Mouse (Mus musculus): ENCODE measurements around the gene Senp3. TPM values are rescaled to one million over a fixed set of nuclear protein-coding genes. Genes with fewer than 3 reads are reported as not detected.

Senp3 gene
- polyA plus RNA-seq, 1 experiment from 2014 or later = 90.5 TPM

DNA sequence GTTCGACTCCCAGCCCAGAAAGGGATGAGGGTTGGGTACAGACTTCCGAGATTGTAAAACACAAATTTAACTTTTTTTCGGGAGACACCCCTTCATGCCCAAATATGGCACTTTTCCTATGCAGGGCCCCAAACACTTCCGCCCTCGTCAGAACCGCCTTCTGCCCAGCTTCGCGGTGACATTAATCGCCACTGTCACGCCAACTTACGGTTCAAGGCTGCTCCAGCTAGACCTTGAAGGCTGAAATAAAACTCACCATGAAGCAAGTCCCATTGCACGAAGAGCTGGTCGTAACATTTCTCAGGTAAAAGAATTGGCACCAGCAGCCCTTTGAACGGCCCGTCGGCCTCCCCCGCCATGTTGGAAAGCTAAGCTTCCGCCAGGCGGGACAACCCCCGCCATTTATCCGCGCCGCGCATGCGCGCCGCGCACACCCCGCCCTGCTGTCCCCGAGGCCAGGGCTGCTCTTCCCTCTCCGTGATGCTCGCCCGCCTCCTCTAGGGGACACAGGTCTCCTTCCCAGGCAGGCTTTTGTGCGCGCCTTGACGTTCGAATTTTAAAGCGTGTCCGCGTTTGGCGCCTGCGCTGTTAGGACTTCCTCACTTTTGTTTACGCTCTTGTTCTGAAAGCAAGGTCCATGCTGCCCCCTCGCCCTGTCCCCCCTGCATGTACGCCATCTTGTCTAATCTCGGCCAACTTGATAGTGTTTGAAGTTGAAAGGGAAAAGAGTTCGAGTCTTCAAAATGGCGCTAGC lies 19.5 kb downstream of the Senp3 start, which contains the start of gene Mpdu1:
TSS of gene Mpdu1 (minus strand) at position 430 of the 754 bp plus-strand sequence.
- Histone ChIP-seq H3K36me3 (peaks cover 53% of the 10 kb centered on the region), H3K9ac (peak within 1 kb of the TSS; percentile 37), H3K4me2 (replicated peaks) (peak within 1 kb of the TSS; percentile 48), H3K27ac (replicated peaks) (peak within 1 kb of the TSS; percentile 96), H3K4me3 (replicated peaks) (peak within 1 kb of the TSS; percentile 56), H3K4me1 (peaks cover 18% of the 10 kb centered on the region), H3K27me3 (no peaks in the 10 kb centered on the region), H3K9me3 (replicated peaks) (no peaks in the 10 kb centered on the region)
- under 1% methylated on average over 48 of the region's 48 CpGs for WGBS
- ATAC-seq (ENCODE audit: insufficient number of reproducible peaks, low FRiP score, low TSS enrichment, low read depth) = peak; percentile 95

DNA sequence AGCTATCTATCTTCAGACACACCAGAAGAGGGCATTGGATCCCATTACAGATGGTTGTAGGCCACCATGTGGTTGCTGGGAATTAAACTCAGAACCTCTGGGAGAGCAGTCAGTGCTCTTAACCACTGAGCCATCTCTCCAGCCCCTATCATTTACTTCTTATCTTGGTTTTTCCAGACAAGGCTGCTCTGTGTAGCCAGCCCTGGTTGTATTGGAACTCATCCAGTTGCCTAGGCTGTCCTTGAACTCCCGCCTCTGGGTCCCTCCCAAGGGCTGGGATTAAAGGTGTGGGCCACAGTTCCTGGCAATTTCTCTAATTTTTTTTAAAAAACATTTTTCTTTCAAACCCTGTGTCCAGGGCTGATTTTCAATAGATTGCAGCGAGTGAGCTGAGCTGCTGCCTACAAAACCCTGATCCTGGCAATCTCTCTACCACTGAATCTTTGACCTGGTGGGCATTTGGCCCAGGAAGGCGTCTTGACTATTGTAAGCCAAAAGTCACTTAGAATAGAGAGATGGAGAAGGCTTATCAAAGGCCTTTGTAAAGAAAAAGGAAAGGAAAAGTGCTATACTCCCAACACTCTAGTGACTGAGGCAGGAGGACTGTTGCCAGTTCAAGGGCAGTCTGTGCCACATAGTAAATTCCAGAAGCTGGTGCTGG lies 20.5 kb downstream of the Senp3 start:
- Histone ChIP-seq H3K4me2 (replicated peaks) (peak overlapping the region; percentile 48), H3K4me3 (replicated peaks) (peak overlapping the region; percentile 56), H3K4me1 (peaks cover 25% of the 10 kb centered on the region), H3K36me3 (peaks cover 54% of the 10 kb centered on the region), H3K27ac (replicated peaks) (peak overlapping the region; percentile 96), H3K9ac (peak overlapping the region; percentile 37; the same call in 1 of the 2 replicates), H3K9me3 (replicated peaks) (no peaks in the 10 kb centered on the region), H3K27me3 (no peaks in the 10 kb centered on the region)
- WGBS = 72% methylated on average over 3 of the region's 3 CpGs
- ATAC-seq (ENCODE audit: insufficient number of reproducible peaks, low FRiP score, low TSS enrichment, low read depth) = no peak

GRCm38 (mm10) chr11:69657462-69657881 lies 24.4 kb downstream of the Senp3 start:
- WGBS = 82% methylated on average over 15 of the region's 15 CpGs
- peaks cover 36% of the 10 kb centered on the region for H3K4me1 ChIP-seq
- H3K27me3 ChIP-seq = no peaks in the 10 kb centered on the region
- no peak for ATAC-seq (ENCODE audit: insufficient number of reproducible peaks, low FRiP score, low TSS enrichment, low read depth)
- H3K27ac ChIP-seq (replicated peaks) = no peak overlapping the region
- H3K4me3 ChIP-seq (replicated peaks) = no peak overlapping the region
- H3K9ac ChIP-seq = no peak overlapping the region
- no peaks in the 10 kb centered on the region for H3K9me3 ChIP-seq (replicated peaks)
- H3K36me3 ChIP-seq = peaks cover 36% of the 10 kb centered on the region
- H3K4me2 ChIP-seq (replicated peaks) = no peak overlapping the region

- H3K4me3 ChIP-seq (replicated peaks) = peak overlapping the region; percentile 12; the same call in 1 of the 2 replicates
- H3K4me2 ChIP-seq (replicated peaks) = peak overlapping the region; percentile 27; the same call in 1 of the 2 replicates
- peaks cover 42% of the 10 kb centered on the region for H3K36me3 ChIP-seq
- peaks cover 36% of the 10 kb centered on the region for H3K4me1 ChIP-seq
- no peak overlapping the region for H3K9ac ChIP-seq
- ATAC-seq (ENCODE audit: insufficient number of reproducible peaks, low FRiP score, low TSS enrichment, low read depth) = no peak
- 66% methylated on average over 10 of the region's 10 CpGs for WGBS
- no peaks in the 10 kb centered on the region for H3K27me3 ChIP-seq
- H3K9me3 ChIP-seq (replicated peaks) = no peaks in the 10 kb centered on the region
- H3K27ac ChIP-seq (replicated peaks) = peak overlapping the region; percentile 80
Observed at GRCm38 (mm10) chr11:69656617-69657461, 25.0 kb downstream of the Senp3 start.

- Histone ChIP-seq H3K9me3 (replicated peaks) (no peaks in the 10 kb centered on the region), H3K4me3 (replicated peaks) (peak overlapping the region; percentile 12; the same call in 1 of the 2 replicates), H3K36me3 (peaks cover 50% of the 10 kb centered on the region), H3K9ac (no peak overlapping the region), H3K4me2 (replicated peaks) (peak overlapping the region; percentile 27), H3K27me3 (no peaks in the 10 kb centered on the region), H3K27ac (replicated peaks) (peak overlapping the region; percentile 80), H3K4me1 (peaks cover 29% of the 10 kb centered on the region)
- no peak for ATAC-seq (ENCODE audit: insufficient number of reproducible peaks, low FRiP score, low TSS enrichment, low read depth)
- 52% methylated on average over 5 of the region's 5 CpGs for WGBS
Observed at GRCm38 (mm10) chr11:69656065-69656455, 25.8 kb downstream of the Senp3 start.

DNA sequence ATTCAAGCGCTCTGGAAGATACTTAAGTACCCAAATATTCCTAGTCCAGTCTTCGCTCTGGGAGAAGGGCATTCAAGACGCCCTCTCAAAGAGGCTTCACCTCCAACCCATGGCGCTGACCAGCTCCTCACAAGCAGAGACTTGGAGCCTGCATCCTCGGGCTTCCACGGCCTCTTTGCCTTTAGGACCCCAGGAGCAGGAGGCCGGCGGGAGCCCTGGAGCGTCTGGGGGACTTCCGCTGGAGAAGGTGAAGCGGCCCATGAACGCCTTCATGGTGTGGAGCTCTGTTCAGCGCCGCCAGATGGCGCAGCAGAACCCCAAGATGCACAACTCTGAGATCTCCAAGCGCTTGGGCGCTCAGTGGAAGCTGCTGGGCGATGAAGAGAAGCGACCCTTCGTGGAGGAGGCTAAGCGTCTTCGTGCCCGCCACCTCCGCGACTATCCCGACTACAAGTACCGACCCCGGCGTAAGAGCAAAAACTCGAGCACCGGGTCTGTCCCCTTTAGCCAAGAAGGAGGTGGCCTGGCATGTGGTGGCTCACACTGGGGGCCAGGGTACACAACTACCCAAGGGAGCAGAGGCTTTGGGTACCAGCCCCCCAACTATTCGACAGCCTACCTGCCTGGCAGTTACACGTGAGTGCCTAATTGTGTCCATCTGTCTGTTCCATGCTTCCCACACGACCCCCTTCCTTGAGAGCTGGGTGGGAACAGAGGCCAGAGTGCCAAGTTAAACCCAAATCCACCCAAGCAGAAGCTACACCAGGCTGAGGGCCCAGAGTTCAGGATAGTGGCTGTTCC lies 26.4 kb downstream of the Senp3 start, which contains the start of gene Sox15:
TSS of gene Sox15 (plus strand) at position 51 of the 801 bp plus-strand sequence.
- H3K4me3 ChIP-seq (replicated peaks) = peak within 1 kb of the TSS; percentile 18
- H3K9me3 ChIP-seq (replicated peaks) = no peaks in the 10 kb centered on the region
- 15% methylated on average over 34 of the region's 34 CpGs for WGBS
- H3K27ac ChIP-seq (replicated peaks) = peak within 1 kb of the TSS; percentile 80
- peaks cover 56% of the 10 kb centered on the region for H3K36me3 ChIP-seq
- peak; percentile 77 for ATAC-seq (ENCODE audit: insufficient number of reproducible peaks, low FRiP score, low TSS enrichment, low read depth)
- no peak within 1 kb of the TSS for H3K9ac ChIP-seq
- no peaks in the 10 kb centered on the region for H3K27me3 ChIP-seq
- H3K4me1 ChIP-seq = peaks cover 29% of the 10 kb centered on the region
- peak within 1 kb of the TSS; percentile 27 for H3K4me2 ChIP-seq (replicated peaks)

DNA sequence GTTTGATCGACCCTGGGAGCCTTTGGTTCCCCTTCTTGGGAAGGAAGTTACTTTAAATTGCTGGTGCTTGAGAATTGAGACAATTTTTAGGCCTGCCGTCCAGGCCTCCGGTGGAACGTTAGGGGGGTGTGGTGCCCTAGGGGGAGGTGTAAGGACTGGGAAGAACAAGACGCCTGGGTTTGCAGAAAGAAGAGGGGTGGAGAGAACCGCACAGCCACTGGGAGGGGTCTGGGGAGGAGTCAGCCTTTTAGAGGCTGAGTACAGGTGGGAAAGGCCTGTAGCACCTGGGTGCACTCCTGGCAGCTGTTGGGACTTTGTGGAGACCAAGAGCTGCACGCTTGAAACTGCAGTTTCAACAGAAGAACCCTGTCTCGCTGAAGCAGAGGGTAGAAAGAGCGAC lies 27.1 kb downstream of the Senp3 start:
- Histone ChIP-seq H3K4me2 (replicated peaks) (peak overlapping the region; percentile 27), H3K27ac (replicated peaks) (peak overlapping the region; percentile 80), H3K4me1 (peaks cover 29% of the 10 kb centered on the region), H3K9ac (no peak overlapping the region), H3K9me3 (replicated peaks) (no peaks in the 10 kb centered on the region), H3K27me3 (no peaks in the 10 kb centered on the region), H3K36me3 (peaks cover 63% of the 10 kb centered on the region), H3K4me3 (replicated peaks) (peak overlapping the region; percentile 18; the same call in 1 of the 2 replicates)
- no peak for ATAC-seq (ENCODE audit: insufficient number of reproducible peaks, low FRiP score, low TSS enrichment, low read depth)
- 23% methylated on average over 9 of the region's 9 CpGs for WGBS

DNA sequence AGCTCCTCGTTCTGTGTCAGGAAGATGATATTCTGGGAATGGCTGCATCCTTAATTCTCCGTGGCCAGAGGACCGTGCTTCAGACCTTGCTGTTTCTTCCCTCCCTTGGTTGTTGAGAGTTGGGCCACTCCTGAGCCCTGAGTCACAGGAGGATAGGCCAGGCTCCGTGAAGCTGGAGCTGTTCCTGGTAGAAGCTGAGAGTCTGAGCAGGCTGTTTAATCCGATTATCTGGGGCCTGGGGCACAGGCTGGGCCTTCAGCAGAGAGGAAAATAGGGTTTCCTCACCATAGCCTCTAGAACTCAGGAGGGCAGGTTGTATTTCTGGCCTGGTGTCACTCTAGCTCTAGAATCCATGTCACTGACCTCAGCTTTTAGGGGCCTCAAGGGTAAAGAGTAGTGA lies 28.5 kb downstream of the Senp3 start:
- Histone ChIP-seq H3K4me3 (replicated peaks) (no peak overlapping the region), H3K9me3 (replicated peaks) (no peaks in the 10 kb centered on the region), H3K9ac (no peak overlapping the region), H3K36me3 (peaks cover 66% of the 10 kb centered on the region), H3K4me2 (replicated peaks) (no peak overlapping the region), H3K27me3 (no peaks in the 10 kb centered on the region), H3K4me1 (peaks cover 29% of the 10 kb centered on the region), H3K27ac (replicated peaks) (peak overlapping the region; percentile 23)
- 55% methylated on average over 5 of the region's 5 CpGs for WGBS
- ATAC-seq (ENCODE audit: insufficient number of reproducible peaks, low FRiP score, low TSS enrichment, low read depth) = no peak

DNA sequence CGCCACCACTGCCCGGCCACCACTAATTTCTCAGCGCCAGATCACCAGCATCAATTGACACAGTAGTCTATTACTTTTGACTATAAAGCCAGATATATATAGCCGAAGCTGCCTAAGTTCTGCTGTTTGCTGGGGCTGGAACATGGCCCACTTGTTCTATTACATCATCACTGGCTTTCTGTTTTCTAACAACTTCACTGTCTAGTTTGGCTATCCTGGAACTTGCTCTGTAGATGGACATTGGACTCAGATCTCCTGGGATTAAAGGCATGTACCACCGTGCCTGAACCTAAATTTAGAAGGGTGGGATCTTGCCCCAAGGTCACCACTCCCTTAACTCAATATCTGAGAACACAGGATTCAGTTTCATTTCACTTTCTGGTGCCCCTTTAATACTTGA lies 36.0 kb downstream of the Senp3 start:
- H3K36me3 ChIP-seq = peaks cover 96% of the 10 kb centered on the region
- ATAC-seq (ENCODE audit: insufficient number of reproducible peaks, low FRiP score, low TSS enrichment, low read depth) = no peak

GRCm38 (mm10) chr11:69635471-69635870 lies 46.4 kb downstream of the Senp3 start:
- 74% methylated on average over 3 of the region's 3 CpGs for WGBS
- H3K9ac ChIP-seq = no peak overlapping the region

More for the DNA sequence above, 36.0 kb downstream of the Senp3 start:
- 85% methylated on average over 5 of the region's 5 CpGs for WGBS
- no peaks in the 10 kb centered on the region for H3K4me1 ChIP-seq
- no peaks in the 10 kb centered on the region for H3K27me3 ChIP-seq
- no peak overlapping the region for H3K4me3 ChIP-seq (replicated peaks)
- H3K9me3 ChIP-seq (replicated peaks) = no peaks in the 10 kb centered on the region
- H3K4me2 ChIP-seq (replicated peaks) = no peak overlapping the region
- no peak overlapping the region for H3K9ac ChIP-seq
- no peak overlapping the region for H3K27ac ChIP-seq (replicated peaks)

More at GRCm38 (mm10) chr11:69635471-69635870, 46.4 kb downstream of the Senp3 start:
- Histone ChIP-seq H3K4me1 (peaks cover 19% of the 10 kb centered on the region), H3K36me3 (peaks cover 16% of the 10 kb centered on the region), H3K9me3 (replicated peaks) (no peaks in the 10 kb centered on the region), H3K27ac (replicated peaks) (no peak overlapping the region), H3K4me3 (replicated peaks) (no peak overlapping the region), H3K27me3 (no peaks in the 10 kb centered on the region), H3K4me2 (replicated peaks) (no peak overlapping the region; the same call in 1 of the 2 replicates)
- ATAC-seq (ENCODE audit: insufficient number of reproducible peaks, low FRiP score, low TSS enrichment, low read depth) = no peak
